Comparison of ENCODE assay signal across 8 mouse cellular contexts in genomic region chr17:28232475-28233060, GRCm38 (mm10). TPM values are rescaled to one million over a fixed set of nuclear protein-coding genes. Genes with fewer than 3 reads are reported as not detected.
DNase-seq lines count a peak whose midpoint lies in the region; ATAC-seq and TF ChIP-seq lines count a peak whose summit lies in the region.

Ppard (plus strand) TSS chr17:28232700.

- H3K4me1 ChIP-seq in erythroblast, embryonic 14.5 days (ENCODE audit: control insufficient read depth), result peaks cover 52% of the 10 kb centered on the region
- H3K4me1 ChIP-seq in heart, embryonic 12.5 days (replicated peaks), result peaks cover 18% of the 10 kb centered on the region
- no peaks in the 10 kb centered on the region for H3K4me1 ChIP-seq in kidney, postnatal 0 days (replicated peaks; ENCODE audit: insufficient read depth, low read length)
- peaks cover 23% of the 10 kb centered on the region for H3K4me1 ChIP-seq in liver, embryonic 11.5 days (replicated peaks; ENCODE audit: control insufficient read depth, insufficient read depth, low read length)
- peaks cover 9% of the 10 kb centered on the region; the same call in 1 of the 2 replicates for H3K4me1 ChIP-seq in stomach, embryonic 14.5 days (ENCODE audit: control insufficient read depth, insufficient read depth, low read length)

- H3K4me2 ChIP-seq in heart, embryonic 12.5 days, result peak within 1 kb of the TSS; percentile 79
- peak within 1 kb of the TSS; percentile 92 for H3K4me2 ChIP-seq in kidney, postnatal 0 days (ENCODE audit: low read length)
- H3K4me2 ChIP-seq in liver, embryonic 11.5 days, result peak within 1 kb of the TSS; percentile 78
- H3K4me2 ChIP-seq in stomach, embryonic 14.5 days (replicated peaks; ENCODE audit: low read depth, low read length), result peak within 1 kb of the TSS; percentile 88

- peaks cover 50% of the 10 kb centered on the region for H3K79me2 ChIP-seq in C2C12 (ENCODE audit: control insufficient read depth, insufficient read depth)

- under 1% methylated on average over 57 of the region's 57 CpGs for WGBS in heart, embryonic 12.5 days
- under 1% methylated on average over 38 of the region's 57 CpGs for WGBS in kidney, postnatal 0 days
- WGBS in liver, embryonic 11.5 days, result 1% methylated on average over 55 of the region's 57 CpGs
- WGBS in stomach, embryonic 14.5 days, result under 1% methylated on average over 57 of the region's 57 CpGs

- H3K4me3 ChIP-seq in C2C12 (ENCODE audit: insufficient read depth, poor library complexity, severe bottlenecking), result peak within 1 kb of the TSS; percentile 97
- peak within 1 kb of the TSS; percentile 81 for H3K4me3 ChIP-seq in erythroblast, embryonic 14.5 days (replicated peaks)
- H3K4me3 ChIP-seq in heart, embryonic 12.5 days, result peak within 1 kb of the TSS; percentile 83
- H3K4me3 ChIP-seq in kidney, postnatal 0 days (replicated peaks; ENCODE audit: low read depth, low read length), result peak within 1 kb of the TSS; percentile 81
- H3K4me3 ChIP-seq in liver, embryonic 11.5 days (ENCODE audit: low read depth, low read length), result peak within 1 kb of the TSS; percentile 74
- H3K4me3 ChIP-seq in stomach, embryonic 14.5 days (ENCODE audit: low read depth, low read length), result peak within 1 kb of the TSS; percentile 74

- peak; percentile 98 for TF ChIP-seq CTCF in C2C12 (IDR thresholded peaks at IDR 0.05; ENCODE audit: control insufficient read depth, insufficient read depth, insufficient read length)
- peak; percentile 97 for TF ChIP-seq CTCF in brain, embryonic 14.5 days (IDR thresholded peaks at IDR 0.05; ENCODE audit: borderline replicate concordance, extremely low read depth, insufficient read depth, insufficient read length)
- peak; percentile 99 for TF ChIP-seq CTCF in kidney, postnatal 0 days (IDR thresholded peaks at IDR 0.05; ENCODE audit: low read depth)

- peaks cover 33% of the 10 kb centered on the region for H3K79me3 ChIP-seq in C2C12 (ENCODE audit: low read depth)

- H3K9me3 ChIP-seq in erythroblast, embryonic 14.5 days (ENCODE audit: control insufficient read depth, low read length), result no peaks in the 10 kb centered on the region
- H3K9me3 ChIP-seq in heart, embryonic 12.5 days (replicated peaks), result no peaks in the 10 kb centered on the region
- H3K9me3 ChIP-seq in kidney, postnatal 0 days (replicated peaks; ENCODE audit: low read length), result no peaks in the 10 kb centered on the region
- no peaks in the 10 kb centered on the region for H3K9me3 ChIP-seq in liver, embryonic 11.5 days (ENCODE audit: control insufficient read depth, low read length)
- no peaks in the 10 kb centered on the region for H3K9me3 ChIP-seq in stomach, embryonic 14.5 days (ENCODE audit: control insufficient read depth, low read depth, low read length)

- ATAC-seq in heart, embryonic 12.5 days (ENCODE audit: insufficient number of reproducible peaks, low FRiP score), result peak; percentile 96
- ATAC-seq in kidney, postnatal 0 days (replicated peaks; ENCODE audit: low FRiP score, low read depth), result peak; percentile 92
- peak; percentile 91 for ATAC-seq in liver, embryonic 11.5 days (replicated peaks; ENCODE audit: low FRiP score)
- peak; percentile 92 for ATAC-seq in stomach, embryonic 14.5 days (ENCODE audit: insufficient number of reproducible peaks, insufficient read depth, low FRiP score, low read depth)

- DNase-seq in brain, embryonic 14.5 days (ENCODE audit: low read depth), result peak; percentile 98
- DNase-seq in kidney, postnatal 0 days (ENCODE audit: low spot score), result peak; percentile 100
- DNase-seq in liver, embryonic 11.5 days (ENCODE audit: low spot score), result peak; percentile 98
- DNase-seq in naive thymus-derived CD4-positive, alpha-beta T cell, adult 2 months (ENCODE audit: low read depth), result peak; percentile 98

- H3K27me3 ChIP-seq in C2C12 (ENCODE audit: control insufficient read depth, insufficient read depth, insufficient read length), result no peaks in the 10 kb centered on the region
- H3K27me3 ChIP-seq in erythroblast, embryonic 14.5 days (ENCODE audit: control insufficient read depth), result no peaks in the 10 kb centered on the region
- peaks cover 5% of the 10 kb centered on the region; the same call in 1 of the 2 replicates for H3K27me3 ChIP-seq in heart, embryonic 12.5 days (replicated peaks)
- H3K27me3 ChIP-seq in kidney, postnatal 0 days (ENCODE audit: insufficient read depth, low read length), result no peaks in the 10 kb centered on the region
- H3K27me3 ChIP-seq in liver, embryonic 11.5 days (replicated peaks; ENCODE audit: control insufficient read depth, insufficient read depth, low read length), result no peaks in the 10 kb centered on the region
- no peaks in the 10 kb centered on the region for H3K27me3 ChIP-seq in stomach, embryonic 14.5 days (ENCODE audit: control insufficient read depth, insufficient read depth, low read length)

- peak within 1 kb of the TSS; percentile 84 for H3ac ChIP-seq in C2C12 (ENCODE audit: control insufficient read depth, insufficient read length, low read depth)

- no peaks in the 10 kb centered on the region for H3K36me3 ChIP-seq in C2C12 (ENCODE audit: control insufficient read depth, insufficient read depth)
- H3K36me3 ChIP-seq in erythroblast, embryonic 14.5 days (ENCODE audit: control insufficient read depth), result peaks cover 29% of the 10 kb centered on the region
- H3K36me3 ChIP-seq in heart, embryonic 12.5 days, result peaks cover 10% of the 10 kb centered on the region
- H3K36me3 ChIP-seq in kidney, postnatal 0 days (ENCODE audit: insufficient read depth, low read length), result peaks cover 5% of the 10 kb centered on the region; the same call in 1 of the 2 replicates
- peaks cover 8% of the 10 kb centered on the region for H3K36me3 ChIP-seq in liver, embryonic 11.5 days (ENCODE audit: control insufficient read depth, insufficient read depth, low read length)
- no peaks in the 10 kb centered on the region for H3K36me3 ChIP-seq in stomach, embryonic 14.5 days (ENCODE audit: control insufficient read depth, insufficient read depth, low read length)

- peak within 1 kb of the TSS; percentile 93 for H3K9ac ChIP-seq in heart, embryonic 12.5 days
- peak within 1 kb of the TSS; percentile 92 for H3K9ac ChIP-seq in kidney, postnatal 0 days (ENCODE audit: low read depth, low read length)
- H3K9ac ChIP-seq in liver, embryonic 11.5 days (ENCODE audit: low read depth, low read length), result peak within 1 kb of the TSS; percentile 82
- H3K9ac ChIP-seq in stomach, embryonic 14.5 days (replicated peaks; ENCODE audit: low read depth, low read length), result peak within 1 kb of the TSS; percentile 79

- peak within 1 kb of the TSS; percentile 58 for H3K27ac ChIP-seq in heart, embryonic 12.5 days (ENCODE audit: poor library complexity, severe bottlenecking)
- peak within 1 kb of the TSS; percentile 82 for H3K27ac ChIP-seq in kidney, postnatal 0 days
- H3K27ac ChIP-seq in liver, embryonic 11.5 days (ENCODE audit: low read depth, low read length), result peak within 1 kb of the TSS; percentile 36; the same call in 1 of the 2 replicates
- H3K27ac ChIP-seq in stomach, embryonic 14.5 days (ENCODE audit: low read length), result peak within 1 kb of the TSS; percentile 73; the same call in 1 of the 2 replicates

- peak; percentile 53; the same call in 1 of the 2 replicates for TF ChIP-seq POLR2A in brain, embryonic 14.5 days (IDR thresholded peaks at IDR 0.05; ENCODE audit: borderline replicate concordance, extremely low read depth, insufficient read depth, insufficient read length, poor library complexity, severe bottlenecking)

TF ChIP-seq in C2C12, 6 proteins besides CTCF, POLR2A, EP300 and RAD21:
- TF ChIP-seq USF1 (IDR thresholded peaks at IDR 0.05; ENCODE audit: low read depth) (no peak), MAX (IDR thresholded peaks at IDR 0.05) (peak; percentile 39), CEBPB (IDR thresholded peaks at IDR 0.05; ENCODE audit: low read depth) (no peak), MYOG (IDR thresholded peaks at IDR 0.05; ENCODE audit: control insufficient read depth, extremely low read depth, insufficient read length) (no peak), MYOD1 (IDR thresholded peaks at IDR 0.05; ENCODE audit: control insufficient read depth, insufficient read length, low read depth) (peak; percentile 52), FOSL1 (IDR thresholded peaks at IDR 0.05; ENCODE audit: insufficient read depth, low read length, poor library complexity, severe bottlenecking) (no peak)
TF ChIP-seq in C2C12: peak in this region for 2.

RNA-seq across cellular contexts. Expression of gene Ppard, which starts in this region (rescaled TPM):
- 24.7 TPM for polyA plus RNA-seq in C2C12 (2012; fragmentation: generic; extraction: Trizol)
- 13.9 and 18.3 TPM in 2 replicates for polyA plus RNA-seq in brain, embryonic 14.5 days (2012; rRNA removed)
- polyA plus RNA-seq in erythroblast, embryonic 14.5 days (2012), result 5.3 and 6.6 TPM in 2 replicates
- 1.1 and 1.4 TPM in 2 replicates for polyA plus RNA-seq in heart, embryonic 12.5 days (2016; fragmentation: Nextera tagmentation; extraction: Ambion mirVana)
- polyA plus RNA-seq in kidney, postnatal 0 days (2015; fragmentation: Nextera tagmentation; extraction: Ambion mirVana), result 1.8 and 2.0 TPM in 2 replicates
- 1.6 and 2.3 TPM in 2 replicates for polyA plus RNA-seq in liver, embryonic 11.5 days (2014; fragmentation: Nextera tagmentation; extraction: Ambion mirVana)
- 3.4 TPM in 2 replicates for polyA plus RNA-seq in stomach, embryonic 14.5 days (2014; fragmentation: Nextera tagmentation; extraction: Ambion mirVana)

Comparison
In these comparisons a context has a peak if more than half of its experiments do, and no peak if none do; other contexts are left out.
1. Peak in every context shown above with its lines: DNase-seq, ATAC-seq, H3K4me3 ChIP-seq and H3K27ac ChIP-seq.